Mouse (Mus musculus) cortical plate, adult 2 months (tissue): ENCODE measurements around the gene Zfp184.

ENCODE experiments used
- CTCF ChIP-seq: fragments of 200-500 bp; IDR thresholded peaks from 2 replicates; pipeline ENCODE4 v1.5.1; 2011; ENCODE audit warnings: mild to moderate bottlenecking, control low read depth, low read length; ENCODE audit not compliant: insufficient read depth; ENCODE audit errors: extremely low read depth
- POLR2A ChIP-seq: fragments of 200-500 bp; IDR thresholded peaks from 2 replicates; pipeline ENCODE4 v1.6.1; 2011; ENCODE audit warnings: mild to moderate bottlenecking, low read length, control low read depth; ENCODE audit not compliant: insufficient read depth; ENCODE audit errors: extremely low read depth

- TF ChIP-seq CTCF, result no peak
- no peak for TF ChIP-seq POLR2A
Measured at GRCm38 (mm10) chr13:21916056-21916455, 28.8 kb upstream of the Zfp184 start.
